Mouse (Mus musculus) hindbrain, embryonic 14.5 days (tissue): Measurements from ENCODE around the gene Tacc3. TPM values are rescaled to one million over a fixed set of nuclear protein-coding genes. Genes with fewer than 3 reads are reported as not detected.

Experiments used
- ATAC-seq: fragments of 200-750 bp; cut with Nextera tagmentation; 2 replicates; pipeline ENCODE4 v1.8.0; 2017; ENCODE audit warnings: moderate number of reproducible peaks, mild to moderate bottlenecking, moderate TSS enrichment, moderate library complexity; ENCODE audit not compliant: low FRiP score
- DNase-seq: peaks from one replicate; pipeline ENCODE4 v3.0.0-alpha.2; 2015; ENCODE audit warnings: low spot score
- H3K27ac ChIP-seq: fragments of 300-500 bp; sonication (generic); 2 replicates; pipeline ENCODE4 v1.5.1; 2014; ENCODE audit warnings: mild to moderate bottlenecking, moderate library complexity
- H3K27me3 ChIP-seq: fragments of 300-500 bp; sonication (generic); 2 replicates; pipeline ENCODE4 v1.6.1; 2014; ENCODE audit warnings: mild to moderate bottlenecking, low read length, mixed read lengths; ENCODE audit not compliant: control insufficient read depth, insufficient read depth
- H3K36me3 ChIP-seq: fragments of 300-500 bp; sonication (generic); replicated peaks from 2 replicates; pipeline ENCODE4 v1.6.1; 2014; ENCODE audit not compliant: control insufficient read depth, insufficient read depth
- H3K4me1 ChIP-seq: fragments of 300-500 bp; sonication (generic); replicated peaks from 2 replicates; pipeline ENCODE4 v1.6.1; 2014; ENCODE audit warnings: antibody characterized with exemption, low read length, mixed read lengths; ENCODE audit not compliant: control insufficient read depth, insufficient read depth
- H3K4me2 ChIP-seq: fragments of 300-500 bp; sonication (generic); replicated peaks from 2 replicates; pipeline ENCODE4 v1.6.1; 2014; ENCODE audit warnings: mild to moderate bottlenecking, moderate library complexity
- H3K4me3 ChIP-seq: fragments of 300-500 bp; sonication (generic); replicated peaks from 2 replicates; pipeline ENCODE4 v1.5.1; 2014; ENCODE audit warnings: mild to moderate bottlenecking, low read length
- H3K9ac ChIP-seq: fragments of 300-500 bp; sonication (generic); 2 replicates; pipeline ENCODE4 v1.6.1; 2014
- H3K9me3 ChIP-seq: fragments of 300-500 bp; sonication (generic); 2 replicates; pipeline ENCODE4 v1.6.1; 2016; ENCODE audit warnings: low read length; ENCODE audit not compliant: control insufficient read depth
- WGBS: fragments of 180-500 bp; shearing (Covaris S2); extraction: QIAGEN DNeasy Blood & Tissue Kit; methylation state at CpG from one replicate; pipeline ENCODE4 v1.1.7; 2014; 5-methylcytosine and 5-hydroxymethylcytosine counted together
- polyA plus RNA-seq: library from polyadenylated mRNA; unstranded; fragments of >200 nt; fragmentation: Nextera tagmentation; extraction: Ambion mirVana; gene quantifications from 2 replicates; pipeline ENCODE4 v1.2.1, GENCODE M21; 2014

Tacc3 gene
- polyA plus RNA-seq, 1 experiment from 2014 or later, result 32.3 TPM

DNA sequence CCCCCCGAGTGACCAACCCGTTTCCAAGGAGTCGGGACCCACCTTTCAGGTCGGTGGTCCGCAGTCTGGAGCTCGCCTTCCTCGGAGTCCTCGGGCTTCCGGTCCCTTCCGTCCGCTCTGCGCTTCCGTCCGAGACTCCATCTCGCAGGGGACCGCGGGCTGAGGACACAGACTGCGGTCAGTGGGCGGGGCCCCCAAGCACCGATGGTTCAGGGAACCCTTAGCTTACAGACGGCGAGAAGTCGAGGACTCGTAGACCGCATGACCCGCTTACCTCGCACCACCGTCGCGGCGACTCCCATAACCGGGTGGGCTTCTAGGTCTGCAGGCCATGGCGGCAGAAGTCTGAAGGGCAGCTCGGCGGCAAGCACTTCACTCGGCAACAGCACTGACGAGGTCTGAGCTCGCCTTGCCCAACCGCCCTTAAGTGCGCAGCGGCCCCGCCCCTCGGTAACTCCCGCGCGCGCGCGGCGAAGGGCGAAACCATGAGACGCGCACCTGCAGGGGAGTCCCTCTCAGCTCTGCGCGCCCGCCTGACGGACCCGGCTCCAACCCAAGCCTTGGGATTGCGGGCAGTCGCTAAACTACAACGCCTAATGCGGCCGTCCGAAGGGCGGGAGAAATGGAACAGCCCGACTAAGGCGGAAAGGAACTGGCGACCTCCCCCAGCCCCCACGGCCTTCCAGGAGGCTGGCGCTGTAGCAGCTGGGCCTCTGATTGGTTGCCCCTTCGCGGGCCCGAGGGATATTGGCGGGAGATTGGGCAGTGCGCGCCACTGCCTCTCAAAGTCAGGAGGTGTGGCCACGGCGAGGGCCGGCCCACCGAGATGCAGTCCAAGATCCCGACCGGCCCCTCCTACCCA is 5.8 kb upstream of the Tacc3 start, which contains the start of gene Slbp:
Gene Slbp, minus strand, starts transcription at position 654 of the 862 bp plus-strand sequence.
- under 1% methylated on average over 82 of the region's 82 CpGs for WGBS
- Histone ChIP-seq H3K27me3 (no peaks in the 10 kb centered on the region), H3K4me2 (peak within 1 kb of the TSS; percentile 79), H3K9me3 (no peaks in the 10 kb centered on the region), H3K36me3 (peaks cover 46% of the 10 kb centered on the region), H3K27ac (peak within 1 kb of the TSS; percentile 98), H3K4me1 (peaks cover 30% of the 10 kb centered on the region), H3K4me3 (peak within 1 kb of the TSS; percentile 67), H3K9ac (peak within 1 kb of the TSS; percentile 72)
- DNase-seq, result peak; percentile 93
- ATAC-seq, result peak; percentile 96

DNA sequence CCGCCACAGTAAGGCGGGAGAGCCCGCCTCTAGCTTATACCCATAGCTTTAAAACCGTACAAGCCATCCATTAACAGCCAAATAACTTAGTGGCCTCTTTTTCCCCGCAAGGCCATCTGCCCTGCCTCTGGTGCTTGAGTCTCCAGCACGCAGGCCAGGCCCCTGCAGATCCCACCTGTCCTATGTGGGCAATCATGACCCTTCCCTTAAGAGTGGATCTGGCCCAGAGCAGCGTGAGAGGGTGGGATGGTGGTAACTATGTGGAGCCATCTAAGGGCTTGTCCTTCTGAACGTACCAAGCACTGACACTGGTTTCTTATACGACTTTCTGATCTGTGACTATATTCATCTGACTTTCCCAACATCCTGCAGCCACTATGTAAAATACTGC is 5.2 kb upstream of the Tacc3 start:
- H3K4me1 ChIP-seq, result peaks cover 30% of the 10 kb centered on the region
- H3K9ac ChIP-seq, result peak overlapping the region; percentile 72; the same call in 1 of the 2 replicates
- no peak; the same call in 1 of the 2 replicates for ATAC-seq
- 4% methylated on average over 9 of the region's 9 CpGs for WGBS
- H3K4me2 ChIP-seq, result peak overlapping the region; percentile 79
- peaks cover 40% of the 10 kb centered on the region for H3K36me3 ChIP-seq
- DNase-seq, result no peak
- H3K27ac ChIP-seq, result peak overlapping the region; percentile 98; the same call in 1 of the 2 replicates
- no peaks in the 10 kb centered on the region for H3K27me3 ChIP-seq
- H3K4me3 ChIP-seq, result peak overlapping the region; percentile 67
- H3K9me3 ChIP-seq, result no peaks in the 10 kb centered on the region

DNA sequence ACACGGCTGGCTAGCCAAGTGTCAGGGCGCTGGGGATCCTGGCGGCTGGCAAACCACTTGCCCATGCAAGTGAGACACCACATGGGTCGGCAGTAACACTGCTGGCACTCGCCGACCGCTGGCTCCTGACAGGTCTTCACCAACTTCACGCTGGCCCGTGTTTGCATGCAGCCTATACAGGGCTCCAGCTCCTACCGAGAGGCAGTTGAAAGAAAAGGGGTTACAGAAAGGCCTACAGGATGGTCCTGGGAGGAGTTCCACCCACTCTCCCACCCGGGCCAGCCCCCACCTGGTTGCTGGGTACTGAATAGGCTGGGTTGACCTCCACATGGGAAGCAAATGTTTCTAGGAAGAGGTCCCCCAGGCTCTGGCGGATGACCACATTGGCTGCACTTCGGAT is 3.5 kb upstream of the Tacc3 start:
- DNase-seq (no peak), ATAC-seq (no peak)
- H3K27me3 ChIP-seq, result no peaks in the 10 kb centered on the region
- 93% methylated on average over 13 of the region's 13 CpGs for WGBS
- H3K36me3 ChIP-seq, result peaks cover 25% of the 10 kb centered on the region
- no peak overlapping the region for H3K27ac ChIP-seq
- no peak overlapping the region for H3K9ac ChIP-seq
- H3K9me3 ChIP-seq, result no peaks in the 10 kb centered on the region
- H3K4me1 ChIP-seq, result peaks cover 35% of the 10 kb centered on the region
- no peak overlapping the region for H3K4me2 ChIP-seq
- H3K4me3 ChIP-seq, result no peak overlapping the region

DNA sequence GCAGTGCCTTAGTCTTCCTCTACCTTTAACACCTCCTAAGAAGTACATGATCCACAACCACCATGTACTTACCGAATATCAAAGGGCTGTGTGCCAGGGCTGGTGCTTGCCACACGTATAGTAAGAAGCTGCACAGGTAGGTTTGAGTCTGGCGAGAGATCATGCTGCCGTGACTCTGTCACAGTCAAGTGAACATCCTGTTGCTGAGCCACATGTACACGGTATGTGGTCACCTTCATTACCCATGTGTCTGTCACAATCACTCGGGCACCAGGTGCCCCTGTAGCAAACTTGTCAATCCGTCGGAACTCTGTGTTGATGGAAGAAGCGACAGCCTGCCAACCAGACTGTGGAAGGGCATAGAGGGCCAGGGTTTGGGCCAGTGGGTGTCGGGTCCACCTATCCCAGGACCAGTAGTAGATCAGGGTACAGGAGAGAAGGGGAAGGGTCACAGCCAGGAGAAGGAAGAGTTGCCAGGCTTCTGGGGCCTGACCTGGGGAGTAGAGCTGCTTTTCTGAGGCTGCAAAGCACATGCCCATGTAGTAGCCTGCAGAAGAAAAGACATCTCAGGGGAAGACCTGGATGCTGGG is 2.6 kb upstream of the Tacc3 start:
- no peak overlapping the region for H3K27ac ChIP-seq

DNA sequence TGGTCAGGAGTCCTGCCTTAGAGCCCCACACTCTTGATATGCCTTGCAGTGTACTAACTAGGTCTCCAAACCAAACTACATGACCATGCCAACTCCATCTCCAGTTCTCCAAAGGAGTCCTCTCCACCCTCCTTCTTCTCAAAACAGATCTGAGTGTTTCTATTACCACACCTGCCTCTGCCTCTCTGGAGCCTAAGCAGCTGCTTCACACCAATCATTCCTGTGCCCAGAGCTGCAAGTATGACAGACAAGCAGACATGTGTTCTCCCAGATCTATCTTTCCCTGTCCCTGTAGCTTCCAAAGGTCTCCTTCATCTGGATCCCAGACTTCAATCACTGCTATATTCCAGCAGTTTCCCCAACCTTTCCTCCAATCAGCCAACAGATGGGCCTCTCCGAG is 1.2 kb upstream of the Tacc3 start:
- Histone ChIP-seq H3K27ac (no peak overlapping the region; the same call in 1 of the 2 replicates), H3K36me3 (peaks cover 21% of the 10 kb centered on the region), H3K27me3 (no peaks in the 10 kb centered on the region), H3K4me3 (peak overlapping the region; percentile 53), H3K4me1 (peaks cover 19% of the 10 kb centered on the region), H3K4me2 (peak overlapping the region; percentile 71), H3K9ac (peak overlapping the region; percentile 67), H3K9me3 (no peaks in the 10 kb centered on the region)
- no peak for ATAC-seq
- DNase-seq, result no peak
- 29% methylated on average over 1 of the region's 1 CpGs for WGBS

More for the DNA sequence above, 2.6 kb upstream of the Tacc3 start:
- Histone ChIP-seq H3K9ac (no peak overlapping the region), H3K4me3 (no peak overlapping the region), H3K4me1 (peaks cover 30% of the 10 kb centered on the region), H3K9me3 (no peaks in the 10 kb centered on the region), H3K36me3 (peaks cover 21% of the 10 kb centered on the region), H3K27me3 (no peaks in the 10 kb centered on the region), H3K4me2 (no peak overlapping the region)
- no peak for DNase-seq
- no peak for ATAC-seq
- WGBS, result 93% methylated on average over 10 of the region's 10 CpGs

DNA sequence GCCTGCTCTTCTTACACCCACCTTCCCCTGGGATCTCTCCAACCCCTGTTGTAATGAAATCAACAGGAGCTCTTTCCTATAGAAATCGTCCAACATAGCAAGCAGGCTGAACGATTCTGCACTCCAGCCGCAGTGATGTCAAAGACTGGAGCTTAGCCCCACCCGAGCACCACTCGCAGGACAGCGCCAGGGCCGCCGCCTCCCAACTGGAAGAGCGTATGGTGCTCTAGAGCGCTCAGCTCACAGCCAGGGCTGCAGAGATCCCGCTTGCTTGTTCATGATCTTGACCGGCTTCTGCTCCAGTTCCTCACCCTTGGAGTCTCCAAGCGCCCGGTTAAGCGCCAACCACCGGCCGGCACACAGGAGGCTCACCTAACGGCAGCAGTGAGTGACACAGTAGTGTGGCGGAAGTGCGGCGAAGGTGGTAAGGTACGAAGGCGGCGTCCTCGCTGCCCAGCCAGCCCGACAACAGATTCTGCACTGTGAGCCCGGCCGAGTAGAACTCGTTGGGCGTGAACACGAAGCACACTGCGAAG is 609 bp upstream of the Tacc3 start:
- WGBS, result 0% methylated on average over 32 of the region's 32 CpGs
- Histone ChIP-seq H3K27me3 (no peaks in the 10 kb centered on the region), H3K9me3 (no peaks in the 10 kb centered on the region), H3K4me3 (peak overlapping the region; percentile 53), H3K4me1 (peaks cover 19% of the 10 kb centered on the region), H3K27ac (peak overlapping the region; percentile 96), H3K36me3 (peaks cover 21% of the 10 kb centered on the region), H3K9ac (peak overlapping the region; percentile 67), H3K4me2 (peak overlapping the region; percentile 71)
- DNase-seq (no peak), ATAC-seq (peak; percentile 19; the same call in 1 of the 2 replicates)

DNA sequence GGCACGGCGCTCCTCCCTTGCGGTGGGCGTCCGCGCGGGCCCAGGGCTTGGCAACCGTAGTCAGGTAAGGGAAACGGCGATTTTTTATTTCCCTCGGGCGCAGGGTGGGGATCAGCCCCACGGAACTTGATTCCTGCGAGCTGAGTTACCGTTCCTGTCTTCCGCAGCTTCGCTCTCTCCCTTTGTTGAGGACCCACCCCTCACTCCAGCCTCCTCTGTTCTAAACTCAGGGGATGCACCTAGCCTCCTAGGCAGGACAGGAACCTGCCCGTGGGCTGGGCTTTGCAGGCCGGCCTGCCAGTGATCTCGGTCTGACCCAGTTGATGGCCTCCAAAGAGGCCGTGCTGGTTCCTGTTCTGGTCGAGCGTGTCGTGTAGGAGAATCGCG is 729 bp downstream of the Tacc3 start:
- under 1% methylated on average over 26 of the region's 26 CpGs for WGBS
- DNase-seq, result no peak
- H3K36me3 ChIP-seq, result peaks cover 16% of the 10 kb centered on the region
- peak overlapping the region; percentile 71 for H3K4me2 ChIP-seq
- H3K27me3 ChIP-seq, result no peaks in the 10 kb centered on the region
- peak overlapping the region; percentile 53 for H3K4me3 ChIP-seq
- H3K27ac ChIP-seq, result no peak overlapping the region
- H3K9ac ChIP-seq, result peak overlapping the region; percentile 45
- no peak for ATAC-seq
- peaks cover 16% of the 10 kb centered on the region for H3K4me1 ChIP-seq
- no peaks in the 10 kb centered on the region for H3K9me3 ChIP-seq

DNA sequence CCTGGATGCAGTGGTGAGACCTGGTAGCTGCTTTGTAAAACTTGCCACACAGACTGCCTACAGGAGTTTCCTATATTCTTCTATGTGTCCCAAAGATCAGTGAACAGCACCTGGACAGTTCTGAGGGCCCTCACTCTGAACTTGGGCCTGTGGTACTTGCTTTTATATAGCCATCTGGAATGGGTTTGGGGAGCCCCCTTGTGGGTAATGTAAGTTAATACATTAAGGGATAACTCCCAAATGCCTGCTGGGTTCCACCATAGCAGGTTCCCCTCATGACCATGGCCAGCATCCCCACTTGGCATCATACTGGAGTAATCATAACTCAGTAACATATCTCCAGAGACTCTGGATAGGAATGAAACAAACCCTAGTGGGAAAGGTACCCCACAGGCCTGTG is 10.3 kb downstream of the Tacc3 start:
- Histone ChIP-seq H3K36me3 (peaks cover 20% of the 10 kb centered on the region), H3K27ac (no peak overlapping the region), H3K9ac (no peak overlapping the region), H3K4me3 (no peak overlapping the region), H3K4me1 (no peaks in the 10 kb centered on the region), H3K4me2 (no peak overlapping the region), H3K27me3 (no peaks in the 10 kb centered on the region), H3K9me3 (no peaks in the 10 kb centered on the region)
- ATAC-seq, result no peak
- DNase-seq, result peak; percentile 50

DNA sequence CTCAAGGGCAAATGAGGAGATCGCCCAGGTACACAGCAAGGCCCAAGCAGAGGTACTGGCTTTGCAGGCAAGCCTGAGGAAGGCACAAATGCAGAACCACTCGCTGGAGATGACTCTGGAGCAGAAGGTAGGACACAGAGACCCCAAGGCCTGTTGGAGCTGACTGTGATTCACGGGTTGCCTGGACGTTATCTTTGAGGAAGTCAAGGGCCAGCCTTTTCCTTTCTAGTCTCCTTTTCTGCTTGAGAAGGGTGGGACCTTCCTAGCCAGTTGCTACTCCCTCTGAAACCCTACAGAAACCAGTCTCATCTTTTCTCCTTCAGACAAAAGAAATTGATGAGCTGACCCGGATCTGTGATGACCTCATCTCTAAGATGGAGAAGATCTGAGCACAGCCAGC is 13.7 kb downstream of the Tacc3 start:
- H3K9ac ChIP-seq, result no peak overlapping the region
- DNase-seq (no peak), ATAC-seq (no peak)
- H3K27ac ChIP-seq, result no peak overlapping the region
- peaks cover 11% of the 10 kb centered on the region; the same call in 1 of the 2 replicates for H3K36me3 ChIP-seq
- H3K27me3 ChIP-seq, result no peaks in the 10 kb centered on the region
- H3K4me1 ChIP-seq, result peaks cover 6% of the 10 kb centered on the region; the same call in 1 of the 2 replicates
- no peak overlapping the region for H3K4me2 ChIP-seq
- WGBS, result 83% methylated on average over 5 of the region's 5 CpGs
- H3K4me3 ChIP-seq, result no peak overlapping the region
- H3K9me3 ChIP-seq, result no peaks in the 10 kb centered on the region
